Mouse (Mus musculus): ENCODE data around the gene Rbmxl2. TPM values are rescaled to one million over a fixed set of nuclear protein-coding genes. Genes with fewer than 3 reads are reported as not detected.

The Rbmxl2 gene
- not detected in 2 replicates for polyA plus RNA-seq (2012; ENCODE audit: insufficient read depth, insufficient read length, low replicate concordance, missing spikeins)

DNA sequence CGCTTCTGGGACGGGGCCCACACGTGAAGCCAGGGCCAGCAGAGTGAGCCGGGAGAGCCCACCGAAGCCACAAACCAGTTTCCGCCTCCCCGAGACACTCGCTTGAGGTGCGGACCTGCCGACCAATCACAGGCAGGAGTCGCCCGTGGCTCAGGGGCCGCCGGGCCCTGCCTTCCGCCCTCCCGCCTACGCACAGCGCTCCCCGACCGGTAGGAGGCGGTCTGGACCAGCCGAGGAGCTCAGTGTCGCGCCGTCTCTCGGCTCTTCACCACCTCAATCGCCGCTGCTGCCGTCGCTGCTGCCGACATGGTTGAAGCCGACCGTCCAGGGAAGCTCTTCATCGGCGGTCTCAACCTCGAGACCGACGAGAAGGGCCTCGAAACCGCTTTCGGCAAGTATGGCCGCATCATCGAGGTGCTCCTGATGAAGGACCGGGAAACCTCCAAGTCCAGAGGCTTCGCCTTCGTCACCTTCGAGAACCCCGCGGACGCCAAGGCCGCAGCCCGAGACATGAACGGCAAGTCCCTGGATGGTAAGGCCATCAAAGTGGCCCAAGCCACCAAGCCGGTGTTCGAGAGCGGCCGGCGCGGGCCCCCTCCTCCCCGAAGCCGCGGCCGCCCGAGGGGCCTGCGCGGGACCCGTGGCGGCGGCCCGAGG is at the start of gene Rbmxl2:
Rbmxl2 (plus strand) TSS at position 242 of the 657 bp plus-strand sequence.
- no peak for TF ChIP-seq CTCF (IDR thresholded peaks at IDR 0.05; ENCODE audit: insufficient read depth, low read depth, low read length)
- TF ChIP-seq POLR2A (IDR thresholded peaks at IDR 0.05; ENCODE audit: insufficient read depth, low read depth, low read length) = no peak

GRCm38 (mm10) chr7:107166690-107167089 is 42.6 kb upstream of the Rbmxl2 start, which contains the start of gene Nlrp14:
TSS of gene Nlrp14 (plus strand) at chr7:107166990.
- no peak for TF ChIP-seq CTCF (IDR thresholded peaks at IDR 0.05; ENCODE audit: insufficient read depth, low read depth, low read length)
- TF ChIP-seq POLR2A (IDR thresholded peaks at IDR 0.05; ENCODE audit: insufficient read depth, low read depth, low read length) = no peak
- Histone ChIP-seq H3K4me1 (ENCODE audit: control insufficient read depth, insufficient read depth, low read length) (no peaks in the 10 kb centered on the region), H3K4me3 (ENCODE audit: insufficient read depth, low read depth, low read length) (no peak within 1 kb of the TSS), H3K27ac (ENCODE audit: insufficient read depth, low read depth, low read length) (no peak within 1 kb of the TSS)
- WGBS = 85% methylated on average over 10 of the region's 10 CpGs

More for the DNA sequence above, at the start of gene Rbmxl2:
- Histone ChIP-seq H3K27ac (ENCODE audit: insufficient read depth, low read depth, low read length) (no peak within 1 kb of the TSS), H3K4me3 (ENCODE audit: insufficient read depth, low read depth, low read length) (no peak within 1 kb of the TSS), H3K4me1 (ENCODE audit: control insufficient read depth, insufficient read depth, low read length) (no peaks in the 10 kb centered on the region)
- 52% methylated on average over 70 of the region's 70 CpGs for WGBS

GRCm38 (mm10) chr7:107180406-107180805 is 28.8 kb upstream of the Rbmxl2 start:
- WGBS = 33% methylated on average over 2 of the region's 2 CpGs

DNA sequence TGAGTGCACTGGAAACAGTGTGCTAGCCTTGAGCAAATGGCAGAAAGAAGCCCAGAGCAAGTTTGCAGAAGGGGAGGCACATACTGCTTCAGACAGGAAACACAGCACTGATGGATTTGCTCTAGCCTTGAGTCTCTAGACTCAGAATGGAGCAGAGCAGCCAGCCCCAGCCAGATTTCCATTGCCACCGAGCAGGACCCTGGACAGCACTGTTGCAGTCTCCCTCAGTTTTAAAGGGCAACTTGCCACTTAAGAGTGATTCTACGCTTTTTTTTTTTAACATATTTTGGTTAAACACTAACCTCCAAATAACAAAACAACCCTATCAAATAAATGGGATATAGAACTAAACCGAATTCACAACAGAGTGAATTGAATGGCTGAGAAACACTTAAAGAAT is 7.4 kb upstream of the Rbmxl2 start:
- no peaks in the 10 kb centered on the region for H3K4me1 ChIP-seq (ENCODE audit: control insufficient read depth, insufficient read depth, low read length)
- WGBS = 40% methylated on average over 3 of the region's 3 CpGs
- no peak overlapping the region for H3K27ac ChIP-seq (ENCODE audit: insufficient read depth, low read depth, low read length)
- no peak overlapping the region for H3K4me3 ChIP-seq (ENCODE audit: insufficient read depth, low read depth, low read length)
- TF ChIP-seq CTCF (IDR thresholded peaks at IDR 0.05; ENCODE audit: insufficient read depth, low read depth, low read length) (no peak), POLR2A (IDR thresholded peaks at IDR 0.05; ENCODE audit: insufficient read depth, low read depth, low read length) (no peak)

More at GRCm38 (mm10) chr7:107180406-107180805, 28.8 kb upstream of the Rbmxl2 start:
- no peak overlapping the region for H3K27ac ChIP-seq (ENCODE audit: insufficient read depth, low read depth, low read length)
- H3K4me1 ChIP-seq (ENCODE audit: control insufficient read depth, insufficient read depth, low read length) = no peaks in the 10 kb centered on the region
- TF ChIP-seq CTCF (IDR thresholded peaks at IDR 0.05; ENCODE audit: insufficient read depth, low read depth, low read length) = no peak
- no peak for TF ChIP-seq POLR2A (IDR thresholded peaks at IDR 0.05; ENCODE audit: insufficient read depth, low read depth, low read length)
- H3K4me3 ChIP-seq (ENCODE audit: insufficient read depth, low read depth, low read length) = no peak overlapping the region

- H3K27ac ChIP-seq (ENCODE audit: insufficient read depth, low read depth, low read length) = no peak overlapping the region
- no peaks in the 10 kb centered on the region for H3K4me1 ChIP-seq (ENCODE audit: control insufficient read depth, insufficient read depth, low read length)
- TF ChIP-seq CTCF (IDR thresholded peaks at IDR 0.05; ENCODE audit: insufficient read depth, low read depth, low read length) = no peak
- TF ChIP-seq POLR2A (IDR thresholded peaks at IDR 0.05; ENCODE audit: insufficient read depth, low read depth, low read length) = no peak
- no peak overlapping the region for H3K4me3 ChIP-seq (ENCODE audit: insufficient read depth, low read depth, low read length)
- WGBS = 84% methylated on average over 3 of the region's 3 CpGs
Observed at GRCm38 (mm10) chr7:107207843-107208242, 1.4 kb upstream of the Rbmxl2 start.

DNA sequence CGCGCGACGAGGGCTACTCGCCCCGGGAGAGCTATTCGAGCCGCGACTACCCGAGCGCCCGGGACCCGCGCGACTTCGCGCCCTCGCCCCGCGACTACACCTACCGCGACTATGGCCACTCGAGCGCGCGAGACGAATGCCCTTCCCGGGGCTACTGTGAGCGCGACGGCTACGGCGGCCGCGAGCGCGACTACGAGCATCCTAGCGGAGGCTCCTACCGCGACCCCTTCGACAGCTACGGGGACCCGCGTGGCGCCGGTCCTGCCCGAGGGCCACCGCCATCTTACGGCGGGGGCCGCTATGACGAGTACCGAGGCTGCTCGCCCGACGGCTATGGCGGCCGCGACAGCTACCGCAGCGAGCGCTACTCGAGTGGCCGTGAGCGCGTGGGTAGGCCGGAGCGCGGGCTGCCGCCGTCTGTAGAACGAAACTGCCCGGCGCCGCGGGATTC is 906 bp downstream of the Rbmxl2 start:
- no peaks in the 10 kb centered on the region for H3K4me1 ChIP-seq (ENCODE audit: control insufficient read depth, insufficient read depth, low read length)
- 36% methylated on average over 77 of the region's 77 CpGs for WGBS
- no peak overlapping the region for H3K27ac ChIP-seq (ENCODE audit: insufficient read depth, low read depth, low read length)
- no peak for TF ChIP-seq CTCF (IDR thresholded peaks at IDR 0.05; ENCODE audit: insufficient read depth, low read depth, low read length)
- no peak for TF ChIP-seq POLR2A (IDR thresholded peaks at IDR 0.05; ENCODE audit: insufficient read depth, low read depth, low read length)
- no peak overlapping the region for H3K4me3 ChIP-seq (ENCODE audit: insufficient read depth, low read depth, low read length)

GRCm38 (mm10) chr7:107215723-107216122 is 6.5 kb downstream of the Rbmxl2 start:
- TF ChIP-seq CTCF (IDR thresholded peaks at IDR 0.05; ENCODE audit: insufficient read depth, low read depth, low read length) (no peak), POLR2A (IDR thresholded peaks at IDR 0.05; ENCODE audit: insufficient read depth, low read depth, low read length) (no peak)

DNA sequence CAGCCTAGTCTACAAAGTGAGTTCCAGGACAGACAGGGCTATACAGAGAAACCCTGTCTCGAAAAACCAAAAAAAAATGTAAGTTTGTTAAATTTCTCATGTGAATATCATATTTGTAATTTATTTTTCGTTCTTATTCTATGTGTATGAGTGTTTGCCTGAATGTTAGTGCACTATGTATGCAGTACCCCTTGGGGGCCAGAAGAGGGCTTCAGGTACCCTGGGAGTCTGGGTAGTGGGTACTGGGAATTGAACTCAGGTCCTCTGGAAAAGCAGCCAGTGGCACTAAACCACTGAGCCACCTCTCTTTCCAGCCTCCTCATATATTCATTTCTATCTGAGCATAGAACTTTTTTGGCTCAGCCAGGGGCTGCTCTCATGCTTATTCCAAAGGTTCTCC is 7.6 kb downstream of the Rbmxl2 start:
- no peak overlapping the region for H3K27ac ChIP-seq (ENCODE audit: insufficient read depth, low read depth, low read length)
- no peaks in the 10 kb centered on the region for H3K4me1 ChIP-seq (ENCODE audit: control insufficient read depth, insufficient read depth, low read length)
- TF ChIP-seq CTCF (IDR thresholded peaks at IDR 0.05; ENCODE audit: insufficient read depth, low read depth, low read length) = no peak
- TF ChIP-seq POLR2A (IDR thresholded peaks at IDR 0.05; ENCODE audit: insufficient read depth, low read depth, low read length) = no peak
- 75% methylated on average over 2 of the region's 2 CpGs for WGBS
- H3K4me3 ChIP-seq (ENCODE audit: insufficient read depth, low read depth, low read length) = no peak overlapping the region

More at GRCm38 (mm10) chr7:107215723-107216122, 6.5 kb downstream of the Rbmxl2 start:
- Histone ChIP-seq H3K27ac (ENCODE audit: insufficient read depth, low read depth, low read length) (no peak overlapping the region), H3K4me1 (ENCODE audit: control insufficient read depth, insufficient read depth, low read length) (no peaks in the 10 kb centered on the region), H3K4me3 (ENCODE audit: insufficient read depth, low read depth, low read length) (no peak overlapping the region)

DNA sequence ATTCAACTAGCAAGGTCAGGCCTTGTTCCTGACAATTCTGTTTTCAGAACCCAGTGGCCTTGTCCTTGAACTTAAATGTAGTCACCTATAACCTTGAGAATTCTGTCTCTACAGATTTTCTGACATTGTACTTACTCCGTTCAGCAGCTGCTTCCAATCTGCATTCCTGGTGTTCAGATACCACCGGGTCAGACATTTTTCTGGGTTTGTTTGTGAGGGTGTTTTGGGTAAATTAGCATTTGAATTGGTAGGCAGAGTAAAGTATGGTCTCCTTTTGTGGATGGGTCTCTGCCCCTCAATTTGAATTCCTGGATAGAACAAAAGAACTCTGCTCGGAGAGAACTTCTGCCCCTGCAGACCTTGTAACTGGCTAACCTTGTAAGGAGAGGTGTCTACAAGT is 27.6 kb downstream of the Rbmxl2 start:
- Histone ChIP-seq H3K27ac (ENCODE audit: insufficient read depth, low read depth, low read length) (no peak overlapping the region), H3K4me3 (ENCODE audit: insufficient read depth, low read depth, low read length) (no peak overlapping the region), H3K4me1 (ENCODE audit: control insufficient read depth, insufficient read depth, low read length) (no peaks in the 10 kb centered on the region)
- 41% methylated on average over 3 of the region's 3 CpGs for WGBS
- TF ChIP-seq POLR2A (IDR thresholded peaks at IDR 0.05; ENCODE audit: insufficient read depth, low read depth, low read length) (no peak), CTCF (IDR thresholded peaks at IDR 0.05; ENCODE audit: insufficient read depth, low read depth, low read length) (no peak)

Data from olfactory bulb, adult 2 months (tissue).